Mouse (Mus musculus) erythroblast, embryonic 14.5 days (primary cell): ENCODE measurements around the gene Grm6.

Experiments used
- GATA1 ChIP-seq: IDR thresholded peaks from 2 replicates; pipeline ENCODE4 v1.6.1; 2012; ENCODE audit warnings: low read length, inconsistent platforms, mixed read lengths
- TAL1 ChIP-seq: IDR thresholded peaks from 3 replicates; pipeline ENCODE4 v1.6.1; 2012; ENCODE audit warnings: low read length, inconsistent platforms, mixed read lengths

DNA sequence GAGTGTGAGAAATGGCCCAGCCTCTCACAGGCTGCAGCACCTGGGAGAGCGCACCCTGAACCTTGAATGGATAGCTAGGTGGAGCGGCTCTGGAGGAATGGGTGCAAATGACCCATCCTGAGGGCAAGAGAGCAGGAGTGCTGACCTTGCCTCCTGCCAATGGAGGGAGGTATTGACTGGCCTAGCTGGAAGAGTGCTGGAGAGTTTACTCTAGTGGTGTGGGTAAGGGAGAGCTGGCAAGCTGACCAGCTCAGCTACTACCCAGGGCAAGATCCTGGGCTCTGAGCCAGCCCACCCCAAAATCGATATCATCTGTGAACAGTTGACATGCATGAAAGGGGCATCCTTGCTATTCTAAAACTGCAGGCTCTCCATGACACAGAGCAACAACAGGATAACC lies 4.5 kb upstream of the Grm6 start:
- TF ChIP-seq GATA1 (no peak), TAL1 (no peak)
